Mouse (Mus musculus) cerebellum, adult 8-10 months (tissue): ENCODE results near the gene Hdhd3.
A peak's percentile ranks its signal among the peaks of the same experiment; 100 is the strongest.
"Not testable (repeated sequence)": the region's sequence is repeated elsewhere in the genome, so short reads cannot be mapped to it uniquely, and the experiment has no call there.

Experiments used
- DNase-seq: peaks from one replicate; pipeline ENCODE4 v3.0.0; 2022

The Hdhd3 gene

GRCm38 (mm10) chr4:62508839-62509238 lies 5.6 kb upstream of the Hdhd3 start:
- no peak for DNase-seq

- DNase-seq = peak; percentile 52
These were observed 3.5 kb upstream of the Hdhd3 start for GRCm38 (mm10) chr4:62506798-62507197.

DNA sequence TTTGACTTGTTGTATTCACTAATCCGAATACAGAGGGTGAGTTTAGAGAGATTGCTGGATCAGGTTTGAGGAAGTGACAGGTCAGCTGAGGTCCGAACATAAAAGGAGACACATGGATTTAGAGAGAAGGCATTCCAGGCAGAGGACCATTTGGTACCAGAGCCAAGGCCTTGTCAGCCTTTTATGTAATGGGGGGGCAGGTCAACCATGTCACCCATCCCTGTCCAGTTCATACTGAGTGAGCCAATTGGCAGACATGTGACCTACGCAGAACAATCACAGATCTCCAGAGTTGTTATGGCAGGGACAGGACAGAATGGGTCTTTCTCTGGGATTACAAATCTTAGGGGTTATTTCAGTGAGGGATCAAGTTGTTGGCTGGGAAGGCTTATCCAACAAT lies 2.7 kb upstream of the Hdhd3 start:
- no peak for DNase-seq

GRCm38 (mm10) chr4:62502969-62503368 lies 298 bp downstream of the Hdhd3 start:
- no peak for DNase-seq

DNA sequence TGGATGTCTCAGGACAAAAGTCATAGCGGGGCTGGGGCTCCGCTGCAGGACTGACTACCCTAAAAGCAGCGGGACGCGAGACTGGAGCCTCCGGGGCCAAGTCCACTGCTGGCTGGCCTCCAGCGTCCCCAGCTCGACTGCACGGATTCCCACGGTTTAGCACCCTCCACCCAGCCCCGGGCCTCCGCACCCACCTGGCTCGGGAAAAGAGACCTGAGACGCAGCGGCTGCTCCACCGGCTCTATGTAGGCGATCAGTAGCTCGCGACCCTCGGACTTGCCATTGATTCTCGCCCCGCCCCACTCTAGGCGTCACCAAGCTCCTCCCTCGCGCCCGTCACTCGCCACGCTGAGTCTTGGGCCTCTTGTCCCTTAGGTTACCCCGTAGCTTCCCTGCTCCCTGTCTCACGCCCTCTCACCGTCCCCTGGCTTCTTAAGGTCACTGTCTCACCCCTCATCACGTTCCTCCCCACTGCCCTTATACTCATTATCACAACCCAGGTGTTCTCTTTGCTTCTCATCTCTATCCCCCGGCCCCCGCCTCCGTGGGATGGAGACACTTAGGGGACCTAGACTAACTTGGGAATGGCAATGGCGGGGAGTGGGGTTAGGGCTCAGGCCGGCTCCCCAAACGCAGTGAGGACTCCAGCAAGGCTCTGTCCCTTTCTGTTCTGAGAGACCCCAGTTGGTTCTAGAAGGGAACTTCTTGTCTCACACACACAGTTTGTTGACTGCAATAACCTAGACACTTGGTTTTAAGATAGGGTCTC lies 1.1 kb downstream of the Hdhd3 start:
- DNase-seq = peak; percentile 89

- DNase-seq = no peak
These were observed 1.7 kb downstream of the Hdhd3 start for GRCm38 (mm10) chr4:62501534-62501933.

- no peak for DNase-seq
These were observed 2.5 kb downstream of the Hdhd3 start for GRCm38 (mm10) chr4:62500799-62501198.

- no peak for DNase-seq
These were observed 6.5 kb downstream of the Hdhd3 start for GRCm38 (mm10) chr4:62496815-62497214.

DNA sequence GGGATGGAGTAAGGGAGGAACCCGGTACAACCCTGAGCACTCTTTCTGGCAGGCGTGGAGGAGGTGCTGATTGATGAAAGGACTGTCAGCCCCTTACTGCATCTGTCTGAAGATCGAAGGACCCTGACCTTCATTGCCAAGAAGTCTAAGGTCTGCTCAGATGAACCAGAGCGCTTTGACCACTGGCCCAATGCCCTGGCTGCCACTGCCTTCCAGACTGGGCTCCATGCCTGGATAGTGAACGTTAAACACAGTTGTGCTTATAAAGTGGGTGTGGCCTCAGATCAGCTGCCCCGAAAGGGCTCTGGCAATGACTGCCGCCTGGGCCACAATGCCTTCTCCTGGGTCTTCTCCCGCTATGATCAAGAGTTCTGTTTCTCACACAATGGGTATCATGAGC lies 7.3 kb downstream of the Hdhd3 start:
- DNase-seq = no peak

DNA sequence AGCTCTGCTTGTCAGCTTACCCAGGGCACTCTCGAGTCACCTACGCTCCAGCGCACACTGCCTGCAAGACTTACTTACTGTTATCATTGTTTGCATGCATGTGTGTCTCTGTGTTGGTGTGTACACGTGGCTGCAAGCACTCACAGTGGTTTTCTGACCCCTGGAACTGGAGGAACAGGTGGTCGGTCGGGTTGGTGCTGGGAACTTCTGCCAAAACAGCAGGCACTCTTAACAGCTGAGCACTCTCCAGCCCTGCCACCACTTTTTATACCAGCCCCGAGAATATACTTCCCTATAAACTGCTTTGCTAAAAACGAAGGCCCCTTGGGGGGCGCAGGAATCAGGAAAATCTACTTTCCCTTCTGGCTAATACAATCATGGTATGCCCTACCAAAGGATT lies 9.0 kb downstream of the Hdhd3 start:
- DNase-seq = no peak

- DNase-seq = no peak
These were observed 10.6 kb downstream of the Hdhd3 start for GRCm38 (mm10) chr4:62492682-62493081.

- DNase-seq = no peak
These were observed 15.4 kb downstream of the Hdhd3 start for GRCm38 (mm10) chr4:62487914-62488313.

GRCm38 (mm10) chr4:62487172-62487571 lies 16.1 kb downstream of the Hdhd3 start:
- no peak for DNase-seq

- DNase-seq = no peak
These were observed 17.0 kb downstream of the Hdhd3 start for GRCm38 (mm10) chr4:62486162-62486696.

DNA sequence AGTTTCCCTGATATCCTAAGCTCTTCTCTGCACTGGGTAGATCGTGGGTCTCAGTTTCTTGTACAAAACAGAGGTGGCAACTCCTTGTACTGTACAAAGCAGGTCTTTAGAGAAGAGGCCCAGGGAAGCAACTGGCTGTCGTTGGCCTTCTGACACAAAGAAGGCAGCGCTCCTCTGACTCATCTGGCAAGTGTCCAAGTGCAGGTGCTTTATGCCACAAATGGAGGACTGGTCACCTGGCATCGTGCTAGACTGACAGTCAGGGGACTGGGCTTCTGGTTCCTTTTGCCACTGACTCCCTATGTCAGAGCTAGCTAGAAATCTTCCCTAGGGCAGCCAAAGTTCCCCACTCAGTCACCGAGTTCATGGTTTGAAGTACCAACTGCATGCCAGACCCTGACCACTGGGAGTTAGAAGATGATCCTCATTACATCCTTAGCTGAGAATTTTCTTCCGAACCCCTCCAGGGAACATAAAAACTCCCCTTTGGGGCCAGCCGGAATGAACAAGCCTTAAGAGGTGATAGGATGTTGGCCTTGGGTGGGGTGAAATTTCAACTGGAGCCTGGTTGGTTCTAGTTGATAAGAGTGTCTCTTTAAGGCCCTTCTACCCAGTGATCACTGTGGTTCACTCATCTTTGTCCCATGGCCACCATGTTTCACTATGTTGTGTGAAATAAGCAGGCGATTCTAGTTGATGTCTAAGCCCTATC lies 17.7 kb downstream of the Hdhd3 start:
- DNase-seq = no peak

DNA sequence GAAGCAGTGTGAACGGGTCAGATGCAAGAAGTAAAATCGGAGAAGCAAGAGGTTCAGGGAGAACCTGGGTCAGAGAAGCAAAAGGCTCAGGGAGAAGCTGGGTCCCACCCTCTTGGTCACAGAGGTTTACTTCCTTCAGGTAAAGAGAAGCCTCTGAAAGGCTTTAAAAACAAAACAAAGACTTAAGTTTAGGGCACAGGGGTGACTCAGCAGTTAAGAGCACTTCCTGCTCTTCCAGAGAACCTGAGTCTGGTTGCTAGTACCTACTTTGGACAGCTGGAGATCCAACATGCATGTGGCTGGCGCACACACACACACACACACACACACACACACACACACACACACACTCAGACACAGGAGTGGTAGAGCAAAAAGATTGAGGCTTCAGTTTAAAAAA lies 18.3 kb downstream of the Hdhd3 start:
- no peak for DNase-seq

- DNase-seq = no peak
These were observed 22.3 kb downstream of the Hdhd3 start for GRCm38 (mm10) chr4:62480709-62481605.

DNA sequence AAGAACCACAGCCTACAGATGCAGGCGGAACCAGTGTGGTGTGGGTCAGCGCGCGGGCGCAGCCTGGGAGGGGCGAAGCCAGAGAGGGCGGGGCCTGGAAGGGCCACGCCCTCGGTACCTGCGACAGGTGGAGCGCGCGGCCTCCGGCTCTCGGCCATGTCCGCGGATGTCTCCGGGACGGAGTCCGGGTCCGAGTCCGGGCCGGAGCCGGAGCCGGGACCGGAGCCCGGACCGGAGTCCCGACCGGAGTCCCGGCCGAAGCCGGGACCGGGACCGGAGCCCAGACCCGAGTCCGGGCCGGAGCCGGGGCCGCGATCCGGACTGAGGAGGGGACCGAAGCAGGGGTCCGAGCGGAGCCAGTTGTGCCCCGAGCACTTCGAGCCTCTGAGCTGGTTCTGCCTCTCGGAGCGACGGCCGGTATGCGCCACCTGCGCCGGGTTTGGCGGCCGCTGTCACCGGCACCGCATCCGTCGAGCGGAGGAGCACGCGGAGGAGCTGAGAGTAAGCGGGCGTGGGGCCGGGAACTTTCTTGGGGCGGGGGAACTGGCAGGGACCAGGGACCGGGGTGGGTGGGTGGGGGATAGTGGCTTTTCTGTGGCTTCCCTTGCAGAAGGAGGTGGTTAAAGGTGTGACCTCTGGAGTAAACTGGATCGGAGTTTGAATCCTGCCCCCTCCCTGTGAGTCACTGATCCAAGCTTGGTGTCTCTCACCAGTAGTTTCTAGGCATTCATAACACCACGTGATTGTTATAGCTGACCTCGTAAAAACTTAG lies 23.1 kb downstream of the Hdhd3 start, which contains the start of gene Bspry:
Gene Bspry, plus strand, starts transcription at position 117 of the 772 bp plus-strand sequence.
- DNase-seq = peak; percentile 36

GRCm38 (mm10) chr4:62479593-62479936 lies 23.7 kb downstream of the Hdhd3 start:
- DNase-seq = not testable (repeated sequence)

DNA sequence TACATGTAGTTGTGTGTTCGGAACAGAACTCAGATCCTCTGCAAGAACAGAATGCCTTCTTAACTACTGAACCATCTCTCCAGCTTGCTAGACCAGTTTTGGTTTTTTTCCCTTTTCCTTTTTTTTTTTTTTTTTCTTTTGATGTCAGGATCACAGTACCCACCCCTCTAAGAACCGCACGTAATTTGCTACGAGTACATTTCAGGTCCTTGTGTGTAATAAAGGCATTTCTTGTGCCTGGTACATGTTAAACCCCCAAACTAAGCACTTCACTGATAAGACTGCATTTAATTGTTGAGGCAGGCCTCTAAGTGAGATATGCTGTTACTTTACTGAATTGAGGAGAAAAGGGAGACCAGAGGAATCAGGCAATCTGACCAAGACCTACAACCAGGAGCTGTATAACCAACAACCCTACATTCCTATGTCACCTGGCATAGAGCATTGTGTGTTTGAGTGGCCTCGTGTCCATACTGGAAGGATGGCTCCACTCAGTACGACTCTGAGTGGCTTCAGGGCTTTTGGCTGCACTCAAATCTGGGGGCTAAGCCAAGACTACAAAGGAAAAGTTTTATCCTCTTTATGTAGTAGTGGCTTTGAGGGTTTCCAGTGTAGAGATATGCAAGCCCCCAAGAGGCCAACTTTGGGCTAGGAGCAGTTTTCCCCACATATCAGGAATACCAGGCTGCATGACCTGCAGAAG lies 25.6 kb downstream of the Hdhd3 start:
- no peak for DNase-seq

- no peak for DNase-seq
These were observed 27.5 kb downstream of the Hdhd3 start for GRCm38 (mm10) chr4:62475793-62476192.

- DNase-seq = no peak
These were observed 28.1 kb downstream of the Hdhd3 start for GRCm38 (mm10) chr4:62475131-62475530.
